Mouse (Mus musculus): ENCODE measurements around the gene Lamc1.
"Not testable (repeated sequence)": the region's sequence is repeated elsewhere in the genome, so short reads cannot be mapped to it uniquely, and the experiment has no call there.

Lamc1 gene

GRCm38 (mm10) chr1:153332444-153333295, at the start of gene Lamc1:
TSS of gene Lamc1 (minus strand) at chr1:153332786.
- peak; percentile 92 to 96 for DNase-seq

- DNase-seq = no peak
Observed at GRCm38 (mm10) chr1:153380746-153381282, 48.2 kb upstream of the Lamc1 start.

- no peak for DNase-seq
Observed at GRCm38 (mm10) chr1:153379832-153380231, 47.2 kb upstream of the Lamc1 start.

GRCm38 (mm10) chr1:153378587-153378986, 46.0 kb upstream of the Lamc1 start:
- DNase-seq = peak; percentile 36 to 51

GRCm38 (mm10) chr1:153376446-153376845, 43.9 kb upstream of the Lamc1 start:
- DNase-seq = no peak

GRCm38 (mm10) chr1:153374136-153374535, 41.5 kb upstream of the Lamc1 start:
- no peak for DNase-seq

GRCm38 (mm10) chr1:153371846-153372245, 39.3 kb upstream of the Lamc1 start:
- DNase-seq = no peak

GRCm38 (mm10) chr1:153369011-153369410, 36.4 kb upstream of the Lamc1 start:
- DNase-seq = peak in 1 of 2 experiments; percentile 3

GRCm38 (mm10) chr1:153367048-153367447, 34.5 kb upstream of the Lamc1 start:
- DNase-seq = peak; percentile 40 to 62

GRCm38 (mm10) chr1:153361926-153362325, 29.3 kb upstream of the Lamc1 start:
- DNase-seq = no peak

GRCm38 (mm10) chr1:153360556-153360955, 28.0 kb upstream of the Lamc1 start:
- no peak for DNase-seq

GRCm38 (mm10) chr1:153357218-153357617, 24.6 kb upstream of the Lamc1 start:
- no peak for DNase-seq

- DNase-seq = no peak
Observed at GRCm38 (mm10) chr1:153354466-153354865, 21.9 kb upstream of the Lamc1 start.

- DNase-seq = no peak
Observed at GRCm38 (mm10) chr1:153353736-153354430, 21.3 kb upstream of the Lamc1 start.

- no peak for DNase-seq
Observed at GRCm38 (mm10) chr1:153351034-153351433, 18.4 kb upstream of the Lamc1 start.

GRCm38 (mm10) chr1:153347726-153348125, 15.1 kb upstream of the Lamc1 start:
- DNase-seq = no peak

- no peak for DNase-seq
Observed at GRCm38 (mm10) chr1:153347040-153347439, 14.5 kb upstream of the Lamc1 start.

- DNase-seq = no peak
Observed at GRCm38 (mm10) chr1:153345699-153346291, 13.2 kb upstream of the Lamc1 start.

GRCm38 (mm10) chr1:153345002-153345401, 12.4 kb upstream of the Lamc1 start:
- DNase-seq = no peak

GRCm38 (mm10) chr1:153335451-153335850, 2.9 kb upstream of the Lamc1 start:
- not testable (repeated sequence) for DNase-seq

- DNase-seq = no peak
Observed at GRCm38 (mm10) chr1:153333296-153334121, 923 bp upstream of the Lamc1 start.

- peak; percentile 74 to 77 for DNase-seq
Observed at GRCm38 (mm10) chr1:153331796-153332443, 666 bp downstream of the Lamc1 start.

Data from lung, postnatal 4 days (tissue).